Comparison of ENCODE assay signal across 15 mouse cellular contexts in the genomic region with DNA sequence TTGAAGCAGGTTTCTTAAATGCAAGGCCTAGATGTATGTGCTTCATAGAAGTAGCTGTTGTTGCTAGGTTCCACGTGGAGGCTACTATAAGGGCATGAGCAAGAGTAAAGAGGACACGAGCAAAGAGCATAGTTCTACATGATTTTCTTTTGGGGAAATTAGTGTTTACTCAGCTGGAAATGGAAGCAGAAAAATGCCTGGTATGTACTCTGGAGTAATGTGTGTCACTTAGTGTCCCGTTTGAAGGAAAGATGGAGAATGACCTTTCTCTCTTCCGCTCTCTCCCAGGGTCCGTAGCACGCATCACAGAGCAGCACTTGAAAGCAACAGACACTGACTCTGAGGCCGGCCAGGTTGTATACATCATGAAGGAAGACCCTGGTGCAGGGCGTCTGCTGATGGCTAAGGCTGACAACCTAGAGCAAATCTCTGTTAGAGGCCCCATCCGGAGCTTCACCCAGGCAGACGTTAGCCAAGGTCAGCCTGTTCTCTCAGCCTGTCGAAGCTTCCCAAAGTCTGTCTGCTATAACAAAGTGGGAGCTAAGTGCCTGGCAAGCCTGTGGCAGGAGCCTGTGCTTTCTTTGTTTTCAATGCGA.
DNase-seq lines count a peak whose midpoint lies in the region; ATAC-seq and TF ChIP-seq lines count a peak whose summit lies in the region.
"Had no signal": no experiment of that assay in that cellular context is flagged by ENCODE, and none has a peak within 500 bp of the region (broad histone marks: within the 10 kb centered on the region; RNA-seq: fewer than 3 reads in every experiment).

No protein-coding gene starts in this region.

- no peak for TF ChIP-seq POLR2A in embryonic fibroblast, embryonic 13.5 days (IDR thresholded peaks at IDR 0.05; ENCODE audit: low read depth, low read length)

- no peak for ATAC-seq in midbrain, embryonic 15.5 days (replicated peaks)
- no peak for ATAC-seq in midbrain, embryonic 11.5 days (ENCODE audit: low FRiP score)
- ATAC-seq in kidney, embryonic 16.5 days (ENCODE audit: low FRiP score, low TSS enrichment), result peak; percentile 86
- peak; percentile 46; the same call in 1 of the 2 replicates for ATAC-seq in neural tube, embryonic 15.5 days (ENCODE audit: low FRiP score)

- H3K36me3 ChIP-seq in midbrain, embryonic 15.5 days (replicated peaks), result no peaks in the 10 kb centered on the region
- H3K36me3 ChIP-seq in midbrain, embryonic 11.5 days (ENCODE audit: control insufficient read depth, insufficient read depth, low read length), result no peaks in the 10 kb centered on the region
- peaks cover 14% of the 10 kb centered on the region for H3K36me3 ChIP-seq in kidney, embryonic 16.5 days (ENCODE audit: insufficient read depth, low read length)
- H3K36me3 ChIP-seq in neural tube, embryonic 15.5 days, result no peaks in the 10 kb centered on the region
- H3K36me3 ChIP-seq: forebrain, embryonic 12.5 days; liver, embryonic 15.5 days had no signal

- H3K9me3 ChIP-seq in midbrain, embryonic 15.5 days, result no peaks in the 10 kb centered on the region
- H3K9me3 ChIP-seq in midbrain, embryonic 11.5 days (ENCODE audit: control insufficient read depth, low read length), result no peaks in the 10 kb centered on the region
- no peaks in the 10 kb centered on the region for H3K9me3 ChIP-seq in kidney, embryonic 16.5 days (ENCODE audit: low read length)
- no peaks in the 10 kb centered on the region for H3K9me3 ChIP-seq in neural tube, embryonic 15.5 days (replicated peaks)
- H3K9me3 ChIP-seq: forebrain, embryonic 12.5 days; heart, embryonic 13.5 days; liver, embryonic 15.5 days had no signal

- no peak overlapping the region for H3K4me2 ChIP-seq in midbrain, embryonic 15.5 days
- no peak overlapping the region for H3K4me2 ChIP-seq in midbrain, embryonic 11.5 days
- H3K4me2 ChIP-seq in kidney, embryonic 16.5 days (replicated peaks; ENCODE audit: low read depth, low read length), result no peak overlapping the region
- H3K4me2 ChIP-seq in neural tube, embryonic 15.5 days, result no peak overlapping the region
- H3K4me2 ChIP-seq: forebrain, embryonic 12.5 days; heart, embryonic 13.5 days; liver, embryonic 15.5 days had no signal

- peaks cover 18% of the 10 kb centered on the region for H3K4me1 ChIP-seq in midbrain, embryonic 15.5 days
- no peaks in the 10 kb centered on the region for H3K4me1 ChIP-seq in midbrain, embryonic 11.5 days (ENCODE audit: control insufficient read depth, insufficient read depth, low read length)
- peaks cover 13% of the 10 kb centered on the region for H3K4me1 ChIP-seq in embryonic fibroblast, embryonic 13.5 days (ENCODE audit: control insufficient read depth, insufficient read depth, low read length)
- 0 out of 2 replicates have a peak, but pooled peaks cover 6% of the 10 kb centered on the region for H3K4me1 ChIP-seq in kidney, embryonic 16.5 days (ENCODE audit: insufficient read depth, low read length)
- peaks cover 6% of the 10 kb centered on the region; the same call in 1 of the 2 replicates for H3K4me1 ChIP-seq in neural tube, embryonic 15.5 days
- H3K4me1 ChIP-seq: liver, embryonic 15.5 days had no signal

- TF ChIP-seq CTCF in embryonic fibroblast, embryonic 13.5 days (IDR thresholded peaks at IDR 0.05; ENCODE audit: borderline replicate concordance, insufficient read depth, low read length), result no peak

- no peak overlapping the region for H3K9ac ChIP-seq in midbrain, embryonic 15.5 days
- no peak overlapping the region for H3K9ac ChIP-seq in midbrain, embryonic 11.5 days (ENCODE audit: low read length)
- H3K9ac ChIP-seq in kidney, embryonic 16.5 days (replicated peaks; ENCODE audit: low read length), result no peak overlapping the region
- no peak overlapping the region for H3K9ac ChIP-seq in neural tube, embryonic 15.5 days (replicated peaks)
- H3K9ac ChIP-seq: forebrain, embryonic 12.5 days; heart, embryonic 13.5 days; liver, embryonic 15.5 days had no signal

- no peak for DNase-seq in midbrain, embryonic 11.5 days (ENCODE audit: low spot score, missing footprints)
- no peak for DNase-seq in MN1 (ENCODE audit: low spot score)
- no peak for DNase-seq in gastrocnemius, postnatal 4 days (ENCODE audit: low spot score in 2 of 2)
- DNase-seq: cerebellum, adult 11-12 months; layer of hippocampus, adult 9-11 months; left cerebral cortex, postnatal 4 days; thymus, adult 2 months had no signal

- H3K4me3 ChIP-seq in midbrain, embryonic 15.5 days, result no peak overlapping the region
- no peak overlapping the region for H3K4me3 ChIP-seq in midbrain, embryonic 11.5 days (ENCODE audit: low read depth, low read length)
- H3K4me3 ChIP-seq in embryonic fibroblast, embryonic 13.5 days (ENCODE audit: insufficient read depth, low read length), result no peak overlapping the region
- H3K4me3 ChIP-seq in kidney, embryonic 16.5 days (ENCODE audit: low read length), result no peak overlapping the region
- no peak overlapping the region for H3K4me3 ChIP-seq in neural tube, embryonic 15.5 days (replicated peaks)
- H3K4me3 ChIP-seq: forebrain, embryonic 12.5 days; heart, embryonic 13.5 days; liver, embryonic 15.5 days; myocyte had no signal

- WGBS in midbrain, embryonic 15.5 days, result 69% methylated on average over 12 of the region's 12 CpGs
- WGBS in midbrain, embryonic 11.5 days, result 76% methylated on average over 12 of the region's 12 CpGs
- WGBS in kidney, embryonic 16.5 days, result 24% methylated on average over 12 of the region's 12 CpGs
- 65% methylated on average over 12 of the region's 12 CpGs for WGBS in neural tube, embryonic 15.5 days

- no peaks in the 10 kb centered on the region for H3K27me3 ChIP-seq in midbrain, embryonic 15.5 days (replicated peaks)
- H3K27me3 ChIP-seq in midbrain, embryonic 11.5 days (ENCODE audit: control insufficient read depth, insufficient read depth, low read length), result no peaks in the 10 kb centered on the region
- H3K27me3 ChIP-seq in kidney, embryonic 16.5 days (ENCODE audit: insufficient read depth, low read length), result no peaks in the 10 kb centered on the region
- no peaks in the 10 kb centered on the region for H3K27me3 ChIP-seq in neural tube, embryonic 15.5 days (replicated peaks)
- H3K27me3 ChIP-seq: forebrain, embryonic 12.5 days; heart, embryonic 13.5 days; liver, embryonic 15.5 days had no signal

- H3K27ac ChIP-seq in midbrain, embryonic 15.5 days, result 0 out of 2 replicates have a peak overlapping the region, but pooled peaks have one; percentile 25
- no peak overlapping the region for H3K27ac ChIP-seq in midbrain, embryonic 11.5 days (ENCODE audit: low read depth, low read length)
- H3K27ac ChIP-seq in embryonic fibroblast, embryonic 13.5 days (ENCODE audit: insufficient read depth, low read length), result 0 out of 2 replicates have a peak overlapping the region, but pooled peaks have one; percentile 8
- H3K27ac ChIP-seq in kidney, embryonic 16.5 days (ENCODE audit: low read length), result peak overlapping the region; percentile 31
- peak overlapping the region; percentile 38; the same call in 1 of the 2 replicates for H3K27ac ChIP-seq in neural tube, embryonic 15.5 days (replicated peaks)
- H3K27ac ChIP-seq: forebrain, embryonic 12.5 days; heart, embryonic 13.5 days; liver, embryonic 15.5 days had no signal

Comparison
In these comparisons a context has a peak if more than half of its experiments do, and no peak if none do; other contexts are left out.
1. ATAC-seq: peak in kidney, embryonic 16.5 days (single experiment) and neural tube, embryonic 15.5 days (single experiment); none in midbrain, embryonic 15.5 days (single experiment) and midbrain, embryonic 11.5 days (single experiment).